Mouse (Mus musculus): ENCODE data around the gene 1500009L16Rik. TPM values are rescaled to one million over a fixed set of nuclear protein-coding genes. Genes with fewer than 3 reads are reported as not detected.

The 1500009L16Rik gene
- polyA plus RNA-seq, 1 experiment from 2014 or later, result 39.8 TPM

GRCm38 (mm10) chr10:83724351-83725059 lies 1.8 kb downstream of the 1500009L16Rik start:
- WGBS, result 83% methylated on average over 15 of the region's 15 CpGs
- no peaks in the 10 kb centered on the region for H3K9me3 ChIP-seq (ENCODE audit: low read length)
- ATAC-seq (ENCODE audit: low FRiP score, low TSS enrichment), result no peak
- H3K27me3 ChIP-seq (ENCODE audit: insufficient read depth, low read length), result no peaks in the 10 kb centered on the region
- H3K36me3 ChIP-seq (ENCODE audit: insufficient read depth, low read length), result no peaks in the 10 kb centered on the region
- peaks cover 22% of the 10 kb centered on the region; the same call in 1 of the 2 replicates for H3K4me1 ChIP-seq (ENCODE audit: insufficient read depth, low read length)
- no peak overlapping the region for H3K9ac ChIP-seq (replicated peaks; ENCODE audit: low read length)
- H3K4me2 ChIP-seq (replicated peaks; ENCODE audit: low read depth, low read length), result no peak overlapping the region
- H3K27ac ChIP-seq (ENCODE audit: low read length), result no peak overlapping the region
- no peak overlapping the region for H3K4me3 ChIP-seq (ENCODE audit: low read length)

GRCm38 (mm10) chr10:83726164-83726563 lies 3.5 kb downstream of the 1500009L16Rik start:
- no peak overlapping the region for H3K4me3 ChIP-seq (ENCODE audit: low read length)
- H3K9ac ChIP-seq (replicated peaks; ENCODE audit: low read length), result 0 out of 2 replicates have a peak overlapping the region, but pooled peaks have one; percentile 19
- peaks cover 22% of the 10 kb centered on the region; the same call in 1 of the 2 replicates for H3K4me1 ChIP-seq (ENCODE audit: insufficient read depth, low read length)
- no peak overlapping the region for H3K27ac ChIP-seq (ENCODE audit: low read length)
- no peaks in the 10 kb centered on the region for H3K27me3 ChIP-seq (ENCODE audit: insufficient read depth, low read length)
- H3K36me3 ChIP-seq (ENCODE audit: insufficient read depth, low read length), result no peaks in the 10 kb centered on the region
- no peaks in the 10 kb centered on the region for H3K9me3 ChIP-seq (ENCODE audit: low read length)
- WGBS, result 60% methylated on average over 11 of the region's 11 CpGs
- no peak for ATAC-seq (ENCODE audit: low FRiP score, low TSS enrichment)
- no peak overlapping the region for H3K4me2 ChIP-seq (replicated peaks; ENCODE audit: low read depth, low read length)

- no peak overlapping the region for H3K4me2 ChIP-seq (replicated peaks; ENCODE audit: low read depth, low read length)
- H3K4me3 ChIP-seq (ENCODE audit: low read length), result no peak overlapping the region
- H3K9ac ChIP-seq (replicated peaks; ENCODE audit: low read length), result no peak overlapping the region
- H3K27ac ChIP-seq (ENCODE audit: low read length), result no peak overlapping the region
- no peaks in the 10 kb centered on the region for H3K36me3 ChIP-seq (ENCODE audit: insufficient read depth, low read length)
- peaks cover 19% of the 10 kb centered on the region; the same call in 1 of the 2 replicates for H3K4me1 ChIP-seq (ENCODE audit: insufficient read depth, low read length)
- 87% methylated on average over 5 of the region's 5 CpGs for WGBS
- no peak for ATAC-seq (ENCODE audit: low FRiP score, low TSS enrichment)
- H3K27me3 ChIP-seq (ENCODE audit: insufficient read depth, low read length), result no peaks in the 10 kb centered on the region
- H3K9me3 ChIP-seq (ENCODE audit: low read length), result no peaks in the 10 kb centered on the region
Measured at GRCm38 (mm10) chr10:83727846-83728245, 5.2 kb downstream of the 1500009L16Rik start.

GRCm38 (mm10) chr10:83728529-83728928 lies 5.9 kb downstream of the 1500009L16Rik start:
- Histone ChIP-seq H3K4me2 (replicated peaks; ENCODE audit: low read depth, low read length) (no peak overlapping the region), H3K27ac (ENCODE audit: low read length) (no peak overlapping the region), H3K36me3 (ENCODE audit: insufficient read depth, low read length) (no peaks in the 10 kb centered on the region), H3K4me3 (ENCODE audit: low read length) (no peak overlapping the region), H3K4me1 (ENCODE audit: insufficient read depth, low read length) (peaks cover 16% of the 10 kb centered on the region; the same call in 1 of the 2 replicates), H3K9ac (replicated peaks; ENCODE audit: low read length) (no peak overlapping the region), H3K27me3 (ENCODE audit: insufficient read depth, low read length) (no peaks in the 10 kb centered on the region), H3K9me3 (ENCODE audit: low read length) (no peaks in the 10 kb centered on the region)
- ATAC-seq (ENCODE audit: low FRiP score, low TSS enrichment), result no peak
- WGBS, result 86% methylated on average over 6 of the region's 6 CpGs

GRCm38 (mm10) chr10:83729076-83729475 lies 6.4 kb downstream of the 1500009L16Rik start:
- H3K9me3 ChIP-seq (ENCODE audit: low read length), result no peaks in the 10 kb centered on the region
- H3K4me3 ChIP-seq (ENCODE audit: low read length), result no peak overlapping the region
- 76% methylated on average over 3 of the region's 3 CpGs for WGBS
- no peaks in the 10 kb centered on the region for H3K36me3 ChIP-seq (ENCODE audit: insufficient read depth, low read length)
- H3K27ac ChIP-seq (ENCODE audit: low read length), result no peak overlapping the region
- 0 out of 2 replicates have a peak, but pooled peaks cover 12% of the 10 kb centered on the region for H3K4me1 ChIP-seq (ENCODE audit: insufficient read depth, low read length)
- peak; percentile 53; the same call in 1 of the 2 replicates for ATAC-seq (ENCODE audit: low FRiP score, low TSS enrichment)
- no peak overlapping the region for H3K4me2 ChIP-seq (replicated peaks; ENCODE audit: low read depth, low read length)
- no peaks in the 10 kb centered on the region for H3K27me3 ChIP-seq (ENCODE audit: insufficient read depth, low read length)
- H3K9ac ChIP-seq (replicated peaks; ENCODE audit: low read length), result no peak overlapping the region

- 29% methylated on average over 7 of the region's 7 CpGs for WGBS
- H3K36me3 ChIP-seq (ENCODE audit: insufficient read depth, low read length), result no peaks in the 10 kb centered on the region
- H3K4me1 ChIP-seq (ENCODE audit: insufficient read depth, low read length), result 0 out of 2 replicates have a peak, but pooled peaks cover 12% of the 10 kb centered on the region
- H3K27me3 ChIP-seq (ENCODE audit: insufficient read depth, low read length), result no peaks in the 10 kb centered on the region
- no peak overlapping the region for H3K27ac ChIP-seq (ENCODE audit: low read length)
- H3K9ac ChIP-seq (replicated peaks; ENCODE audit: low read length), result no peak overlapping the region
- H3K4me3 ChIP-seq (ENCODE audit: low read length), result no peak overlapping the region
- H3K4me2 ChIP-seq (replicated peaks; ENCODE audit: low read depth, low read length), result no peak overlapping the region
- H3K9me3 ChIP-seq (ENCODE audit: low read length), result no peaks in the 10 kb centered on the region
- peak; percentile 33; the same call in 1 of the 2 replicates for ATAC-seq (ENCODE audit: low FRiP score, low TSS enrichment)
Measured at GRCm38 (mm10) chr10:83729492-83729891, 6.8 kb downstream of the 1500009L16Rik start.

- Histone ChIP-seq H3K9ac (replicated peaks; ENCODE audit: low read length) (no peak overlapping the region), H3K4me2 (replicated peaks; ENCODE audit: low read depth, low read length) (no peak overlapping the region), H3K4me1 (ENCODE audit: insufficient read depth, low read length) (0 out of 2 replicates have a peak, but pooled peaks cover 9% of the 10 kb centered on the region), H3K36me3 (ENCODE audit: insufficient read depth, low read length) (peaks cover 2% of the 10 kb centered on the region; the same call in 1 of the 2 replicates), H3K27me3 (ENCODE audit: insufficient read depth, low read length) (no peaks in the 10 kb centered on the region), H3K4me3 (ENCODE audit: low read length) (no peak overlapping the region), H3K9me3 (ENCODE audit: low read length) (no peaks in the 10 kb centered on the region), H3K27ac (ENCODE audit: low read length) (no peak overlapping the region)
- no peak for ATAC-seq (ENCODE audit: low FRiP score, low TSS enrichment)
- WGBS, result 91% methylated on average over 4 of the region's 4 CpGs
Measured at GRCm38 (mm10) chr10:83733725-83734124, 11.1 kb downstream of the 1500009L16Rik start.

GRCm38 (mm10) chr10:83738996-83739655 lies 16.5 kb downstream of the 1500009L16Rik start:
- Histone ChIP-seq H3K4me1 (ENCODE audit: insufficient read depth, low read length) (no peaks in the 10 kb centered on the region), H3K9ac (replicated peaks; ENCODE audit: low read length) (no peak overlapping the region), H3K9me3 (ENCODE audit: low read length) (peaks cover 15% of the 10 kb centered on the region), H3K36me3 (ENCODE audit: insufficient read depth, low read length) (peaks cover 13% of the 10 kb centered on the region; the same call in 1 of the 2 replicates), H3K4me2 (replicated peaks; ENCODE audit: low read depth, low read length) (no peak overlapping the region), H3K27ac (ENCODE audit: low read length) (no peak overlapping the region), H3K27me3 (ENCODE audit: insufficient read depth, low read length) (no peaks in the 10 kb centered on the region), H3K4me3 (ENCODE audit: low read length) (no peak overlapping the region)
- ATAC-seq (ENCODE audit: low FRiP score, low TSS enrichment), result no peak
- WGBS, result 84% methylated on average over 15 of the region's 15 CpGs

- WGBS, result 88% methylated on average over 3 of the region's 3 CpGs
- peaks cover 19% of the 10 kb centered on the region for H3K9me3 ChIP-seq (ENCODE audit: low read length)
- H3K4me2 ChIP-seq (replicated peaks; ENCODE audit: low read depth, low read length), result no peak overlapping the region
- H3K27ac ChIP-seq (ENCODE audit: low read length), result no peak overlapping the region
- H3K4me1 ChIP-seq (ENCODE audit: insufficient read depth, low read length), result no peaks in the 10 kb centered on the region
- ATAC-seq (ENCODE audit: low FRiP score, low TSS enrichment), result no peak
- no peak overlapping the region for H3K4me3 ChIP-seq (ENCODE audit: low read length)
- peaks cover 12% of the 10 kb centered on the region; the same call in 1 of the 2 replicates for H3K36me3 ChIP-seq (ENCODE audit: insufficient read depth, low read length)
- H3K27me3 ChIP-seq (ENCODE audit: insufficient read depth, low read length), result no peaks in the 10 kb centered on the region
- H3K9ac ChIP-seq (replicated peaks; ENCODE audit: low read length), result no peak overlapping the region
Measured at GRCm38 (mm10) chr10:83744656-83745055, 22.0 kb downstream of the 1500009L16Rik start.

- WGBS, result 96% methylated on average over 1 of the region's 1 CpGs
- Histone ChIP-seq H3K4me1 (ENCODE audit: insufficient read depth, low read length) (peaks cover 8% of the 10 kb centered on the region; the same call in 1 of the 2 replicates), H3K9ac (replicated peaks; ENCODE audit: low read length) (no peak overlapping the region), H3K27me3 (ENCODE audit: insufficient read depth, low read length) (no peaks in the 10 kb centered on the region), H3K9me3 (ENCODE audit: low read length) (no peaks in the 10 kb centered on the region), H3K4me2 (replicated peaks; ENCODE audit: low read depth, low read length) (no peak overlapping the region), H3K36me3 (ENCODE audit: insufficient read depth, low read length) (no peaks in the 10 kb centered on the region), H3K27ac (ENCODE audit: low read length) (no peak overlapping the region), H3K4me3 (ENCODE audit: low read length) (no peak overlapping the region)
- ATAC-seq (ENCODE audit: low FRiP score, low TSS enrichment), result no peak
Measured at GRCm38 (mm10) chr10:83753056-83753455, 30.4 kb downstream of the 1500009L16Rik start.

Data from kidney, embryonic 16.5 days (tissue).